Mouse (Mus musculus) MN1 (cell line): Measurements from ENCODE around the gene Specc1l.
"Not testable (repeated sequence)": the region's sequence is repeated elsewhere in the genome, so short reads cannot be mapped to it uniquely, and the experiment has no call there.

ENCODE experiments used
- DNase-seq: peaks from one replicate; pipeline ENCODE4 v3.0.0-alpha.2; 2016; ENCODE audit warnings: low spot score

The Specc1l gene

GRCm38 (mm10) chr10:75353838-75354241 lies 142.0 kb downstream of the Specc1l start:
- not testable (repeated sequence) for DNase-seq

- no peak for DNase-seq
These were observed 143.5 kb downstream of the Specc1l start for GRCm38 (mm10) chr10:75355341-75355740.
